Mouse (Mus musculus) stomach, embryonic 14.5 days (tissue): Measurements from ENCODE around the gene Gba. TPM values are rescaled to one million over a fixed set of nuclear protein-coding genes. Genes with fewer than 3 reads are reported as not detected.
"Not testable (repeated sequence)": the region's sequence is repeated elsewhere in the genome, so short reads cannot be mapped to it uniquely, and the experiment has no call there.

ENCODE experiments used
- ATAC-seq: fragments of 200-750 bp; cut with Nextera tagmentation; 2 replicates; pipeline ENCODE4 v1.8.0; 2017; ENCODE audit warnings: low read depth, moderate TSS enrichment; ENCODE audit not compliant: insufficient number of reproducible peaks, insufficient read depth, low FRiP score
- H3K27ac ChIP-seq: fragments of 300-500 bp; sonication (generic); 2 replicates; pipeline ENCODE4 v1.5.1; 2014; ENCODE audit warnings: mild to moderate bottlenecking, low read length, moderate library complexity, mixed read lengths
- H3K27me3 ChIP-seq: fragments of 300-500 bp; sonication (generic); 2 replicates; pipeline ENCODE4 v1.6.1; 2014; ENCODE audit warnings: low read length, control low read depth, mixed read lengths; ENCODE audit not compliant: control insufficient read depth, insufficient read depth
- H3K36me3 ChIP-seq: fragments of 300-500 bp; sonication (generic); 2 replicates; pipeline ENCODE4 v1.6.1; 2014; ENCODE audit warnings: mild to moderate bottlenecking, control low read depth, low read length, moderate library complexity, mixed read lengths; ENCODE audit not compliant: control insufficient read depth, insufficient read depth
- H3K4me1 ChIP-seq: fragments of 300-500 bp; sonication (generic); 2 replicates; pipeline ENCODE4 v1.6.1; 2014; ENCODE audit warnings: low read length, control low read depth, mixed read lengths; ENCODE audit not compliant: control insufficient read depth, insufficient read depth
- H3K4me2 ChIP-seq: fragments of 300-500 bp; sonication (generic); replicated peaks from 2 replicates; pipeline ENCODE4 v1.6.1; 2014; ENCODE audit warnings: low read depth, low read length, control low read depth
- H3K4me3 ChIP-seq: fragments of 300-500 bp; sonication (generic); 2 replicates; pipeline ENCODE4 v1.5.1; 2014; ENCODE audit warnings: low read depth, low read length, control low read depth
- H3K9ac ChIP-seq: fragments of 300-500 bp; sonication (generic); replicated peaks from 2 replicates; pipeline ENCODE4 v1.6.1; 2014; ENCODE audit warnings: low read depth, mild to moderate bottlenecking, control low read depth, low read length, moderate library complexity, mixed read lengths
- H3K9me3 ChIP-seq: fragments of 300-500 bp; sonication (generic); 2 replicates; pipeline ENCODE4 v1.6.1; 2016; ENCODE audit warnings: low read depth, low read length, control low read depth; ENCODE audit not compliant: control insufficient read depth
- WGBS: fragments of 180-500 bp; shearing (Covaris S2); extraction: QIAGEN DNeasy Blood & Tissue Kit; methylation state at CpG from one replicate; pipeline ENCODE4 v1.1.7; 2014; 5-methylcytosine and 5-hydroxymethylcytosine counted together
- polyA plus RNA-seq: library from polyadenylated mRNA; unstranded; fragments of >200 nt; fragmentation: Nextera tagmentation; extraction: Ambion mirVana; gene quantifications from 2 replicates; pipeline ENCODE4 v1.2.1, GENCODE M21; 2014

Gba gene
- polyA plus RNA-seq, 1 experiment from 2014 or later = 37.0 TPM

- no peaks in the 10 kb centered on the region for H3K27me3 ChIP-seq
- peak overlapping the region; percentile 53 for H3K4me3 ChIP-seq
- H3K4me2 ChIP-seq = peak overlapping the region; percentile 70
- under 1% methylated on average over 69 of the region's 69 CpGs for WGBS
- H3K4me1 ChIP-seq = peaks cover 15% of the 10 kb centered on the region
- peak; percentile 92 for ATAC-seq
- peak overlapping the region; percentile 98 for H3K27ac ChIP-seq
- H3K9me3 ChIP-seq = no peaks in the 10 kb centered on the region
- peaks cover 15% of the 10 kb centered on the region for H3K36me3 ChIP-seq
- peak overlapping the region; percentile 71 for H3K9ac ChIP-seq
Measured at GRCm38 (mm10) chr3:89213803-89214530, 11.2 kb downstream of the Gba start.

GRCm38 (mm10) chr3:89214681-89215411 lies 12.1 kb downstream of the Gba start, which contains the start of gene Thbs3:
Thbs3 (plus strand) TSS chr3:89215180.
- Histone ChIP-seq H3K36me3 (peaks cover 7% of the 10 kb centered on the region), H3K4me2 (peak within 1 kb of the TSS; percentile 70), H3K9me3 (no peaks in the 10 kb centered on the region), H3K9ac (peak within 1 kb of the TSS; percentile 71), H3K4me3 (peak within 1 kb of the TSS; percentile 53), H3K27ac (peak within 1 kb of the TSS; percentile 98), H3K27me3 (no peaks in the 10 kb centered on the region), H3K4me1 (peaks cover 15% of the 10 kb centered on the region)
- WGBS = 2% methylated on average over 19 of the region's 19 CpGs
- ATAC-seq = no peak

- H3K27ac ChIP-seq = no peak overlapping the region; the same call in 1 of the 2 replicates
Measured at GRCm38 (mm10) chr3:89215853-89216252, 13.1 kb downstream of the Gba start.

GRCm38 (mm10) chr3:89216407-89216806 lies 13.7 kb downstream of the Gba start:
- not testable (repeated sequence) for H3K9me3 ChIP-seq, H3K27me3 ChIP-seq, H3K36me3 ChIP-seq, H3K4me2 ChIP-seq, ATAC-seq, H3K9ac ChIP-seq, H3K27ac ChIP-seq, H3K4me3 ChIP-seq
- peaks cover 15% of the 10 kb centered on the region for H3K4me1 ChIP-seq
- WGBS = 64% methylated on average over 7 of the region's 7 CpGs

More at GRCm38 (mm10) chr3:89215853-89216252, 13.1 kb downstream of the Gba start:
- no peak overlapping the region; the same call in 1 of the 2 replicates for H3K9ac ChIP-seq
- no peaks in the 10 kb centered on the region for H3K9me3 ChIP-seq
- H3K4me2 ChIP-seq = peak overlapping the region; percentile 70
- WGBS = 0% methylated on average over 6 of the region's 6 CpGs
- H3K36me3 ChIP-seq = no peaks in the 10 kb centered on the region
- H3K27me3 ChIP-seq = no peaks in the 10 kb centered on the region
- peaks cover 15% of the 10 kb centered on the region for H3K4me1 ChIP-seq
- peak; percentile 24; the same call in 1 of the 2 replicates for ATAC-seq
- peak overlapping the region; percentile 53 for H3K4me3 ChIP-seq

GRCm38 (mm10) chr3:89218271-89218670 lies 15.5 kb downstream of the Gba start:
- Histone ChIP-seq H3K36me3 (no peaks in the 10 kb centered on the region), H3K9ac (no peak overlapping the region), H3K27ac (no peak overlapping the region), H3K4me1 (peaks cover 11% of the 10 kb centered on the region; the same call in 1 of the 2 replicates), H3K4me2 (no peak overlapping the region), H3K27me3 (no peaks in the 10 kb centered on the region), H3K9me3 (no peaks in the 10 kb centered on the region), H3K4me3 (no peak overlapping the region)
- 80% methylated on average over 1 of the region's 1 CpGs for WGBS
- ATAC-seq = no peak

- Histone ChIP-seq H3K9ac (no peak overlapping the region), H3K27ac (no peak overlapping the region), H3K4me1 (peaks cover 11% of the 10 kb centered on the region; the same call in 1 of the 2 replicates), H3K36me3 (no peaks in the 10 kb centered on the region), H3K9me3 (no peaks in the 10 kb centered on the region), H3K27me3 (no peaks in the 10 kb centered on the region), H3K4me3 (no peak overlapping the region), H3K4me2 (no peak overlapping the region)
- no peak for ATAC-seq
- 29% methylated on average over 8 of the region's 8 CpGs for WGBS
Measured at GRCm38 (mm10) chr3:89219546-89219945, 16.8 kb downstream of the Gba start.

- no peak overlapping the region for H3K9ac ChIP-seq
- no peaks in the 10 kb centered on the region for H3K9me3 ChIP-seq
- no peak overlapping the region for H3K4me2 ChIP-seq
- WGBS = 78% methylated on average over 5 of the region's 5 CpGs
- no peak for ATAC-seq
- H3K4me1 ChIP-seq = peaks cover 4% of the 10 kb centered on the region
- H3K4me3 ChIP-seq = no peak overlapping the region
- no peaks in the 10 kb centered on the region for H3K27me3 ChIP-seq
- no peaks in the 10 kb centered on the region for H3K36me3 ChIP-seq
- no peak overlapping the region for H3K27ac ChIP-seq
Measured at GRCm38 (mm10) chr3:89221167-89221566, 18.4 kb downstream of the Gba start.

- no peak overlapping the region for H3K4me2 ChIP-seq
Measured at GRCm38 (mm10) chr3:89224796-89225195, 22.1 kb downstream of the Gba start.

More at GRCm38 (mm10) chr3:89224796-89225195, 22.1 kb downstream of the Gba start:
- Histone ChIP-seq H3K9me3 (no peaks in the 10 kb centered on the region), H3K27me3 (no peaks in the 10 kb centered on the region), H3K9ac (no peak overlapping the region), H3K36me3 (no peaks in the 10 kb centered on the region), H3K4me1 (peaks cover 19% of the 10 kb centered on the region), H3K27ac (no peak overlapping the region), H3K4me3 (no peak overlapping the region)
- WGBS = 75% methylated on average over 11 of the region's 11 CpGs
- no peak for ATAC-seq
